Mouse (Mus musculus) granulocyte monocyte progenitor cell, adult 5-6 weeks (primary cell): ENCODE data around the gene Ssna1. TPM values are rescaled to one million over a fixed set of nuclear protein-coding genes. Genes with fewer than 3 reads are reported as not detected.

Experiments
- ATAC-seq: replicated peaks from 2 replicates; pipeline ENCODE4 v1.8.0; 2016; ENCODE audit warnings: mild to moderate bottlenecking, moderate TSS enrichment, inconsistent platforms; ENCODE audit not compliant: poor library complexity, severe bottlenecking
- total RNA-seq, 2 experiments: library from RNA; stranded (forward) in 1 of 2; stranded (reverse) in 1 of 2; fragments of 200-712, 200-1000 nt in 1 of 2; fragments of >200 nt in 1 of 2; fragmentation: Nextera tagmentation in 1 of 2; gene quantifications; 2 replicates each; pipeline ENCODE4 v1.2.3; 2014 to 2017

Gene Ssna1
- total RNA-seq, 2 experiments from 2014 or later: 84.1 to 120 TPM

DNA sequence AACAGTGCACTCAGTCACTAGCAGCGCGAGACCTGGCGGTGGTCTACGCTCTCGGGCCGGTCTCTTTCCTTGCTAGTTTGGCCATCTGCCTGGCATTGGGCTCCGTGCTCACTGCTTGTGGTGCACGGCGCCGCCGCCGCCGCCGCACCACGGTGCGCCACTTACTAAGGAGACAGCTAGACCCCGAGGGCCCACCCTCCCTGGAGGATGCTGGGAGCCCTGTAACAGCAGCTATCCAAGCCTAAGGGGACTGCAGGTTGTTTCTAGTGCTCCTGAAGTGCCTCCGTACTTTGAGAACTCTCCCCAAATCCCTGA is 18.5 kb upstream of the Ssna1 start:
- ATAC-seq: no peak

DNA sequence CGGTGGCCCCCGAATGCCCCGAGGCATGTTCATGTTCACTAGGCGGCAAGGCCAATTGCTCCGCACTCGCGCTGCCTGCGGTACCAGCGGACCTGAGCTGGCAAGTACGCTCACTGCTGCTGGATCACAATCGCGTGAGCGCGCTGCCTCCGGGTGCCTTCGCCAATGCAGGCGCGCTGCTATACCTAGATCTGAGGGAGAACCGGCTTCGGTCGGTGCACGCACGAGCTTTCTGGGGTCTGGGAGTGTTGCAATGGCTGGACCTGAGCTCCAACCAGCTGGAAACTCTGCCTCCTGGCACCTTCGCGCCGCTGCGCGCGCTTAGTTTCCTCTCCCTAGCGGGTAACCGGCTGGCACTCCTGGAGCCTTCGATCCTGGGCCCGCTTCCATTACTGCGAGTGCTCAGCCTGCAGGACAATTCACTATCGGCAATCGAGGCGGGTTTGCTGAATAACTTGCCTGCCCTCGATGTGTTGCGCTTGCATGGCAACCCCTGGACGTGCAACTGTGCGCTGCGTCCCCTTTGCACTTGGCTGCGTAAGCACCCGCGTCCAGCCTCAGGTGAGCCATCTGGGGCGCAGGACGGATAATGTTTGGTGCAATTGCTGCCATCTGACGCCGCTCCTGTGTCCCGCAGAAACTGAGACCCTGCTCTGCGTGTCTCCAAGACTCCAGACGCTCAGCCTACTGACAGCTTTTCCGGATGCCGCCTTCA is 18.0 kb upstream of the Ssna1 start:
- ATAC-seq: no peak

DNA sequence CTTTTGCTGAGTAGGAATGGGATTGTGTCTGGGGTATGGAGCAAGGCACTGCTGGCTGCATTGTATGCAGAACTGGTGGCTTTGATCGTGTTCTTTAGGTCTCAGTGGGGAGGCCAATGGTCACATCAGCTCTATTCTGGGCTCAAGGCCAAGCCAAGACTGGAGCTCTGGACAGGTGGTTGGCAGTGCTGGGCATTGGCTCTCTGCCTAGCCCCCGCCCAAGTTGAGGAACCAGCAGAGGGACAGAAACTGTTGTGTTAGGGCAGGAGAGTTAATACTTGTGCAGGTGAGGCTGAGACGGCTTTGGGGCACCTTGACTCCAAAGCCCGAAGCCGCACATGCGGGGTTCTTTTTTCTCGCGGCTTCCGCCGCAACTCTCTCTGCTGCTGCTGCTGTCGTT is 17.4 kb upstream of the Ssna1 start, which contains the start of gene Lrrc26:
TSS of gene Lrrc26 (plus strand) at position 265 of the 400 bp plus-strand sequence.
- no peak for ATAC-seq

DNA sequence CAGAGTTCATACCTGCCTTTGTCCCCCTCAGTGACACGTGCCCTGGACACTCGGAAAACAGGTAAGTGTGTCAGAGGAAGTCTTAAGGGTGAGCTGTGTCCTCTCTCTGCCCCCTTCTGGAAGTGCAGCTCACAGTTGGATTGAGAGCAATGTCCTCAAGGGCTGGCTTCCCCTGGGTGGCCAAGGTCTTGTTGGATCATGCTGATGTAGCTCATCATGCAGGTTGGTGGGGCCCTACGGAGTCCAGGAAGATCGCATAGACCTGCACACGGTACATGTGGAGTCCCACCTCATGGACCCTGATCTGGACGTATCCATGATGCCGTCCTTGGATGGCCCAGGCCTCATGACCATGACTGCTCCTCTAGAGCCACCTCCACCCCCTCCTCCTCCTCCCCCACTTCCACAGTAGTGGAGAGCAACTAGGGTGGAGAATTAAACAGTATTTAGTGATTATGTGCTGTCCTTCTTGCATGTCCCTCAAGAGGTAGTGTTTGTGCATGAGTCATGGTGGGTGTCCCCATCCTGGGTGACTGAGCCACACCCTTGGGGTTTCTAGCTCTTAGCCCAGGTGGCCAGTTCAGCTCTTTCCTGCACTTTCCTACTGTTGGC is 16.6 kb upstream of the Ssna1 start:
- ATAC-seq: no peak

DNA sequence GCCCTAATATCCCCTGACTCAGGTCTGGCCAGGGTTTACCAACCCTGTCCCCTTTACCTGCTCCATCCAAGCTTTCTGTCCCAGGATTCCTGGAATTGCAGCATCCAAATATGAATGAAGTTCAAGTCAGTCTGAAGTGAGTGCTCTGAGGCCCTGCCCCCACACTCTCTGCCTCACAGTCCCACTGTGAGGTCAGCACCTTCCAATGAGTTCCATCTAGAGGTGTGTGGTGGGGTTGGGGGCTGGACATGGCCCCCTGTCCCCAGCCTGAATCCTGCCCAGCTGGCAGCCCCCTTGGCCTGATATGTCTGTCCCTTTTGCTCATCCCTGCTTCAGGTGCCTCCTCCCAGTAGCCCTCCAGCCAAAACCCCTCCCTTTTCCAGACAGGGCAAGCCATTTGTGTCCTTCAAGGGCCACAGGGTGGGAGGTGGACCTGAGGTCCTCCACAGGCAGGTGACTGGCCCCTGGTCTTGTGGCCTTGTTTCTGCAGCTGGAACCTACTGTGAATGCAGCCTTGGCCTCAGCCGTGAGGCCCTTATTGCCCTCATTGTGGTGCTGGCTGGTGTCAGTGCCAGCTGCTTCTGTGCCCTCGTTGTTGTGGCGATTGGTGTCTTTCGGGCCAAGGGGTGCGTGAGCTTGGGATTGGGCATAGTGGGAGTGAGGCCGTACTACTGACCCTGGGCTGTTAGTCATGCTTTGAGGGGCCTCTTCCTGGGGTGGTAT is 15.8 kb upstream of the Ssna1 start, which contains the start of gene Tmem210:
TSS of gene Tmem210 (plus strand) at position 219 of the 723 bp plus-strand sequence.
- ATAC-seq: no peak

- ATAC-seq: no peak
Observed at GRCm38 (mm10) chr2:25286837-25287636, 14.8 kb upstream of the Ssna1 start.

DNA sequence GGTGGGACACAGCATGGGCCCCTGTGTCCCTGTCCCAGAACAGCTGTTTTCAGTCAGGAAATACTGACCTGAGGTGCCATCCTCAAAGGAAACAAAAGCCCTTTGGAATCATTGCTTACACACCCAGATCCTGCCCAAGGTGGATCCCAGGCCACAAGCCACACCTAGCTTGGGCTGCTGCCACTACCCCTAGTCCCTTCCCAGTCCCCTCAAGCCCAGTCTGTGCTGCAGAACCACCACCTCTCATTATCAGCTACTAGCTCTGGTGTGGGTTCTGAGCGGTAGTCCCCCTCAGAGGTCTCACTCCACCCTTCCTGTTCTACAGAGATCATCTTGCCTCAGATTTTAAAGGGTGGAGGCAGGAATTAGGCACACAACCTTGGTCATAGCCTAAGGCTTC is 14.1 kb upstream of the Ssna1 start:
- ATAC-seq: no peak

DNA sequence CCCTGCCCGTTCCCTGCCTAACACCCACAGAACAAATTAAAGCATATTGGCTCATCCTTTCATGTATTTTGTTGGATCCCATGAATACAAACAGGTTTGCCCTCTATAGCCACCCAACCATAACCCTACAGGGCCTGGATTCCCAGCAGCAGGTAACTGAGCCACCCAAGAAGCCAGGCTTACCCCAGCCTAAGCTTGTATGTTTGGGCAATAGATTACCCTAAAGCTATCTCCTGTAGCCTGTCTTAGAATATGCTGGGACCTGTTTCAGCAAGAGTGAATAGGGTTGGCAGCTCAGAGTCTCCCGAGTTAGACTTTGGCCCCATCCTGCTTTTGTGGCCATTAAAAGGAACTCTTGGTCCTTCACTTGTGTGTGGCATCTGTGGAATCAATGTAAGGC is 13.3 kb upstream of the Ssna1 start:
- no peak for ATAC-seq

DNA sequence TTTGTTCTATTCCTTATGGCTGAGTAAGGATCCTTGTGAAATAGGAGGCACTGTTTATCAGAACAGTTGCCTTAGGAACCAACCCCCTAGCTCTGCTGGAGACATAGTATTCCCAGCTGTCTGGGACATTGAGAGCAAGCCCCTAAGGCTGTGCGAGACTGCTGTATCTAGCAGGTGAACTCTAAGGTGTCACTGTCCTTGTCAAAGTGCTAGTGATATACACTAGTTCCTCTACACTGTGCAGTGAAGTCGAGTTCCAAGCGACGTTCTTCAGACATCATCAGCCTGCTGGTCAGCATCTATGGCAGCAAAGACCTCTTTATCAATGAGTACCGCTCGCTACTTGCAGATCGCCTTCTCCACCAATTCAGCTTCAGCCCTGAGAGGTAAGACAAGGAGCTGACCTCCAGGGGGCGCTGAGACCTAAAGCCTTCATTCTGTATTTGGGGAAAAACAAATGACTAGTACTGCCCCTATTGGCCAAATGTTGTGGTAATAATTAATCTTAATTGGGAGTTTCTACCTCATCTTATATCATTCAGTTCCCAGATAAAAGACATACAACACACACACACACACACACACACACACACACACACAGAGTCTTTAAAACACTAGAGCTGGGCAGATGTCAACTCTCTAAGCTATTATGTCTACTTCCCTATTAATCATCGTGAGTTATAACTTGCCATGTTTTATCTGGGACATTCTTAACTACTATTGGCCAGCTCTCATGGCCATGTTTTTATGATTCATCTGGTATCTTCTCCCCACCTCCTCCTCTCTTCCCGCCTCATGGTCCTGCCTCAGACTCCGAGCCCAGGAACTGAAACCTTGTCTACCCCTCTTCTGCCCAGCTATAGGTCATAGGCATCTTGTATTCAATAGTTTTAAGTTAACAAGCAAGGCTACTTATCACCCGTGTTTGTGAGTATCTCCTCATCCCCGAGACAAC is 7.0 kb upstream of the Ssna1 start:
- ATAC-seq: peak; percentile 93

GRCm38 (mm10) chr2:25273010-25273409 is 772 bp upstream of the Ssna1 start:
- no peak for ATAC-seq

- ATAC-seq: 0 out of 2 replicates have a peak, but pooled peaks have one; percentile 2
Observed at GRCm38 (mm10) chr2:25272515-25272914, 277 bp upstream of the Ssna1 start.

GRCm38 (mm10) chr2:25267746-25268309 is 4.4 kb downstream of the Ssna1 start:
- no peak for ATAC-seq

GRCm38 (mm10) chr2:25267241-25267640 is 5.0 kb downstream of the Ssna1 start:
- no peak for ATAC-seq

- no peak for ATAC-seq
Observed at GRCm38 (mm10) chr2:25266720-25267119, 5.5 kb downstream of the Ssna1 start.

GRCm38 (mm10) chr2:25265897-25266656 is 6.2 kb downstream of the Ssna1 start:
- ATAC-seq: peak; percentile 55

DNA sequence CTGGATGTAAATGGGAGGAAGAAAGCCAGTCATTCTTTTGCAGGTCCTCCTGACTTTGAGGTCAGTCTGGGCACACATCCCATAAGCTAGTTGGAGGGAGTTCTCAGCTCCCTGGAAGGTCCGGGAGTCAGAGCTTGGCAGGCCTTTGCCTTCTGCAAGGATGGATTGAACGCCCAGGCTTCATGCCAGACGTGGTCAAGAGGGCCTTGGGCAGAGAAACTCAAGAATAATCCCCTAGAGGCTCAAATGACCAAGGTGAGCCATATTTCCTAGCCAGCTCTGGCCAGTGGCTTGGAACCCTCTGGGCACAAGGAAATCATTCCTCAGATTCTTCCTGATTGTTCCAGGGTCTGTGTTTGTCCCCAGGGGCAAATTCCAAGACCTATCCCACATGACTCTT is 7.4 kb downstream of the Ssna1 start:
- ATAC-seq: no peak

DNA sequence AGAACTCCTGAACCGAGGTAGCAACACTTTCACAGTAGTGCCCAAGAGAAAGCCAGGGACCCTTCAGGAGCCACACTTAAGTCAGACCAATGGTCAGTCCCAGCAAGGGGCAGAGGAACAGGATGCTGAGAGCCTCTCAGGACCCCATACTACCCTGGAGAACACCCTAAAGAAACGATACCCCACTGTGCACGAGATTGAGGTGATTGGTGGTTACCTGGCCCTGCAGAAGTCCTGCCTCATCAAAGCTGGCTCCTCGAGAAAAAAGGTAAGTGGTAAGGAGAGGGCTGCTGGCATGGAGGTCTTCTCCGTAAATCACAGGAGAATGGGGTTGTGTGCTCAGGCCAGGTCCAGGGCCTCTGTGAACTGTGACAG is 8.0 kb downstream of the Ssna1 start:
- no peak for ATAC-seq

- ATAC-seq: no peak
Observed at GRCm38 (mm10) chr2:25263623-25264285, 8.5 kb downstream of the Ssna1 start.
